Mouse (Mus musculus) G1E (cell line): ENCODE data around the gene Sdsl. TPM values are rescaled to one million over a fixed set of nuclear protein-coding genes. Genes with fewer than 3 reads are reported as not detected.

ENCODE experiments used
- ATAC-seq: 2 replicates; pipeline ENCODE4 v1.8.0; 2016; ENCODE audit warnings: mild to moderate bottlenecking; ENCODE audit not compliant: insufficient number of reproducible peaks, poor library complexity, low FRiP score, severe bottlenecking; ENCODE audit errors: extremely low read depth
- DNase-seq: peaks from one replicate; pipeline ENCODE4 v3.0.0; 2012; ENCODE audit warnings: low spot score
- H3K27me3 ChIP-seq: 2 replicates; pipeline ENCODE4 v1.6.1; 2012; ENCODE audit warnings: mild to moderate bottlenecking, low read length, inconsistent platforms; ENCODE audit not compliant: insufficient read depth
- H3K36me3 ChIP-seq: replicated peaks from 2 replicates; pipeline ENCODE3; 2012; ENCODE audit warnings: mild to moderate bottlenecking, inconsistent platforms
- H3K4me1 ChIP-seq: 2 replicates; pipeline ENCODE4 v1.6.1; 2012; ENCODE audit warnings: low read depth, low read length, inconsistent platforms, mixed read lengths; ENCODE audit not compliant: insufficient read depth
- H3K4me3 ChIP-seq: 2 replicates; pipeline ENCODE4 v1.5.1; 2012; ENCODE audit warnings: low read depth, mild to moderate bottlenecking, inconsistent platforms, low read length, moderate library complexity, mixed read lengths
- H3K9me3 ChIP-seq: replicated peaks from 2 replicates; pipeline ENCODE4 v1.6.1; 2012; ENCODE audit warnings: inconsistent platforms
- CTCF ChIP-seq: IDR thresholded peaks from 2 replicates; pipeline ENCODE4 v1.5.1; 2012; ENCODE audit warnings: low read depth, low read length, inconsistent platforms, mixed read lengths
- GATA1 ChIP-seq: IDR thresholded peaks from 2 replicates; pipeline ENCODE4 v1.6.1; 2012; ENCODE audit warnings: borderline replicate concordance, low read length, inconsistent platforms, mixed read lengths
- GATA2 ChIP-seq: IDR thresholded peaks from 2 replicates; pipeline ENCODE4 v1.6.1; 2012; ENCODE audit warnings: low read depth, low read length, inconsistent platforms, borderline replicate concordance
- POLR2AphosphoS5 ChIP-seq: IDR thresholded peaks from 2 replicates; pipeline ENCODE4 v1.6.1; 2012; ENCODE audit warnings: low read depth, low read length, inconsistent platforms; ENCODE audit not compliant: insufficient replicate concordance
- TAL1 ChIP-seq: conservative IDR thresholded peaks from 2 replicates; pipeline ENCODE4 v1.6.1; 2012; ENCODE audit warnings: low read depth, low read length, inconsistent platforms, mixed read lengths
- polyA plus RNA-seq: library from polyadenylated mRNA; stranded (reverse); fragments of >175 nt; gene quantifications from 2 replicates; pipeline ENCODE4 v1.2.3, GENCODE M21; 2012
- total RNA-seq, 2 experiments: library from RNA; stranded (forward) in 1 of 2; stranded (reverse) in 1 of 2; fragments of 200-1000 nt in 1 of 2; fragments of >200 nt in 1 of 2; fragmentation: Nextera tagmentation in 1 of 2; gene quantifications; 2 replicates each; pipeline ENCODE4 v1.2.3; 2014 to 2017

Gene Sdsl
- total and polyA plus RNA-seq, 3 experiments, result 0.98 to 1.6 TPM; not detected in 1

DNA sequence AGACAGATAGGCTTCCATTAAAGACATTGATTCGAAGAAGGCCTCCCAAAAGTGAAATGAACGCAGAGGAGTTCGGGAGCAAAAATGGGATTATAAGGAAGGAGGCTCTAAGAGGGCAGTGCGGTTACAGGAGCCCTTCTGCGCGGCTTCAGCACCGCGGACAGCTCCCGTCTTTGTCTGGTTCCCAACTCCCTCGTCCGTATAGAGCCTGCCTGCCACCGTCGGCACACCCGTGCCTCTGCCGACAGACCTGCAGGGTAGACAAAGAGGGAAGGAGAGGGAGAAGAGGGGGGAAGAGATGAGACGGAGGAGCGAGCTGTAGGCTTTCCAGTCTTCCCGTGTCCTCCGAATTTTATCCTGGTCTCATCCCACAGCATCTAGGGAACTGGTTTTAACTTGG, 48.6 kb downstream of the Sdsl start:
- no peaks in the 10 kb centered on the region for H3K36me3 ChIP-seq
- peak; percentile 62 for DNase-seq
- peaks cover 32% of the 10 kb centered on the region for H3K27me3 ChIP-seq
- no peak for ATAC-seq
- no peaks in the 10 kb centered on the region for H3K9me3 ChIP-seq
- TF ChIP-seq CTCF (no peak), GATA1 (no peak), TAL1 (no peak), POLR2AphosphoS5 (no peak), GATA2 (no peak)
- H3K4me1 ChIP-seq, result no peaks in the 10 kb centered on the region
- H3K4me3 ChIP-seq, result no peak overlapping the region

DNA sequence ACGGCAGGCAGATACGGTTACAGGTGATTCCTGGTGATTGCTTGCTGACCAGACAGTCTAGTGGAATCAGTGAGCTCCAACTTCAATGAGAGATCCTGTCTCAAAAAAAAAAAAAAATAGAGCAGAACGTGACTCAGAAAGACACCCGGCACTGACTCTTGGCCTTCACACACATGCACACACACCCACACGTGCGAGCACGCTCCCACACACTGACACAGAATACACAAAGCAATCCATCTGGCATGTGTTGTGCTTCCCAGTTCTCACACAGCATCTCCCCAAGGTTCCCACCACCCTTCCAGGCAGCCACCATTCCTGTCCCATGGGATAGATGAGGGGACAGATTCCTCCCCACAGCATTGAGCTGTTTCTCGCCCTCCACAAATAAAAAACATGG, 52.5 kb downstream of the Sdsl start:
- peaks cover 6% of the 10 kb centered on the region; the same call in 1 of the 2 replicates for H3K27me3 ChIP-seq
- ATAC-seq, result no peak
- TF ChIP-seq TAL1, result no peak
- TF ChIP-seq GATA2, result no peak
- no peak for TF ChIP-seq GATA1
- TF ChIP-seq POLR2AphosphoS5, result no peak
- TF ChIP-seq CTCF, result no peak
- no peak for DNase-seq
- no peaks in the 10 kb centered on the region for H3K9me3 ChIP-seq
- H3K36me3 ChIP-seq, result no peaks in the 10 kb centered on the region
- no peaks in the 10 kb centered on the region for H3K4me1 ChIP-seq
- H3K4me3 ChIP-seq, result no peak overlapping the region

DNA sequence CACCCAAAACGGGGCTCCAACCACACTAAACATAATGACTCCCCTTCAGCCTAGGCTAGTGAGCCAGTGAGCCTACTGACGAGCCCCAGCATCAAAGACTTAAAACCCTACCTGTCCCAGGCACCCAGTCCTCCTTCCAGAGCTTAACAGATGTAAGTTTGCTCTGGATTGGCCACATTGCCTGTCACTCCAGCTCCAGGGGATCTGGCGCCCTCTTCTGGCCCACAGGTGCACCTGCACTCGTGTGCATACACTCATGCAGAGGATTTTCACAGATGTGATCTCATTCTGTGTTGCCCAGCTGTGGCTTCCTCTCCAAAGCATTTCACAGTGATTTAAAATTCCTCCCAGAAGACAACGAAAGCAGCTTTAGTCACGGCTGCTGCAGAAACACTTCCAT, 59.2 kb downstream of the Sdsl start:
- H3K27me3 ChIP-seq, result no peaks in the 10 kb centered on the region
- no peak overlapping the region for H3K4me3 ChIP-seq
- ATAC-seq (no peak), DNase-seq (no peak)
- no peaks in the 10 kb centered on the region for H3K36me3 ChIP-seq
- no peaks in the 10 kb centered on the region for H3K4me1 ChIP-seq
- H3K9me3 ChIP-seq, result peaks cover 7% of the 10 kb centered on the region
- TF ChIP-seq POLR2AphosphoS5, result no peak
- peak; percentile 14; the same call in 1 of the 2 replicates for TF ChIP-seq CTCF
- no peak for TF ChIP-seq GATA2

DNA sequence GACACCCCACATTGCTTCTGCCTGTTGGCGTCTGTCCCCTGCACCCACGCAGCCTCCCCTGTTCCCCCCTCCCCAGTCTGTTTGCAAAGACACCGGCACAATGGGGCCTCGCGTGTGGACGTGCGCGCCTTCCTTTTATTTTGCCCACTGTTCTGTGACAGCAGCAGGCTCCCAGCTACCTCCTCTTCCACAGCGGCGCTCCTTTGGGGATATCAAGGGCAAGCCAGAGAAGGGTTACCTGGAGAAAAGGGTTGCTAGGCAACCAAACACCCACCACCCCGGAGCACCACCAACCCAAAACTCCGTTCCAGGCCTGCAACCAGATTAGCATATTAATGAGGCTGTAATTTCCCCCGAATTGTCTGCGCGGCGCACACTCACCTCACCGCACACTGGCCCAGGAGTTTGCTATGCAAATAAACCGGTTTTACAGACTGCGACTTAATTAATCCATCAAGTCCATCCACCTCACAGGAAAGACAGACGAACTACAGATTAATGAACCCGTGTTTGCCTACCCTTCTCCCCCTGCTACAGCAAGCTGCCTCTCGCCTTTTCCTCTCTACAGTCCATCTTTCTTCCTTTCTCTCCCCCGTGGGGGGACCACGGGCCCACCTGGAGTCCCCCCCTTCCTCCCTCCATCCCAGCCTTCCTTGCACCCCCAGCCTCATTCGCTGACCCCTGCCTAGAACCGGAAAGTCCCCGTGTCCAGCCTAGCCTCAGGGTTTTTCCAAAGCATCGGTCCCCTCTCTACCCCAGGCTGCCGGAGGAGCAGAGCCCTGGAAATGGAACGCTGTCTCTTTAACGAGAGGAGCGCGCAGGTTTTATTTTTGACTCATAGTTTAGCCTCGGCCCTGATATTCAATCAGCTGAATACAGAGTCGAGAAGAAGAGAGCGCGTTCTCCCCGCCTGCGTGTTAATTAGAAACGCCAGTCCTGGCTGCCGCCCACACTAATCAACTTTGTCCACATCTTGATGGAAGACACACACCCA, 62.9 kb downstream of the Sdsl start:
- ATAC-seq (no peak), DNase-seq (no peak)
- TF ChIP-seq GATA1 (no peak), POLR2AphosphoS5 (no peak), TAL1 (no peak), GATA2 (no peak), CTCF (no peak)
- Histone ChIP-seq H3K36me3 (no peaks in the 10 kb centered on the region), H3K9me3 (peaks cover 7% of the 10 kb centered on the region), H3K27me3 (no peaks in the 10 kb centered on the region), H3K4me3 (no peak overlapping the region), H3K4me1 (no peaks in the 10 kb centered on the region)

DNA sequence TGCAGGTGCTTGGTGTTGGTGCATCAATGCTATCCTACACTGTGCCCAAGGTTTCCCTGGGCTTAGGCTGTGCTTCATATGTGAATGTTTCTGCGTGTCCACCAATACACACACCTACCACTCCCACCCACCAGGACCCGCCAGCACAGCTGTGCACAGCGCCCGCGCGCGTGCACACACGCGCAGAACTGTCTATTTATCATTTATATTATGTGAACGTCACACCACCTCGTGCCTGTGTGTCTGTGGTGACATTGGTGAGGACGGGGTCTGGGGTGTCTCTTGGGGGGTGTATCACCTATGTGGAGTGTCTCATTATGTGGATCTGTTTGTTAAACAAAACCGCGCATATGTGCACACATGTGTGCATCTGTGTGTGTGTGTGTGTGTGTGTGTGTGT, 63.7 kb downstream of the Sdsl start:
- DNase-seq (no peak), ATAC-seq (no peak)
- Histone ChIP-seq H3K4me3 (no peak overlapping the region), H3K4me1 (no peaks in the 10 kb centered on the region), H3K9me3 (peaks cover 6% of the 10 kb centered on the region), H3K27me3 (no peaks in the 10 kb centered on the region), H3K36me3 (no peaks in the 10 kb centered on the region)
- TF ChIP-seq POLR2AphosphoS5 (no peak), GATA1 (no peak), GATA2 (no peak), TAL1 (no peak), CTCF (no peak)

Other genes starting within 250 kb of the Sdsl start
- gene Lhx5, start 41.1 kb downstream of the Sdsl start, total RNA-seq (2014; fragmentation: Nextera tagmentation), result not detected in 2 replicates
- 0.05 and 0.06 TPM in 2 replicates for gene Lhx5, start 41.1 kb downstream of the Sdsl start, total RNA-seq (2017)
- gene Lhx5, start 41.1 kb downstream of the Sdsl start, polyA plus RNA-seq, result not detected in 2 replicates
- gene Sds, start 3.7 kb upstream of the Sdsl start, total RNA-seq (2014; fragmentation: Nextera tagmentation), result not detected in 2 replicates
- not detected in 2 replicates for gene Sds, start 3.7 kb upstream of the Sdsl start, total RNA-seq (2017)
- not detected in 2 replicates for gene Sds, start 3.7 kb upstream of the Sdsl start, polyA plus RNA-seq
- 13.2 and 19.6 TPM in 2 replicates for gene Plbd2, start 30.8 kb upstream of the Sdsl start, total RNA-seq (2014; fragmentation: Nextera tagmentation)
- 8.4 and 8.7 TPM in 2 replicates for gene Plbd2, start 30.8 kb upstream of the Sdsl start, total RNA-seq (2017)
- gene Plbd2, start 30.8 kb upstream of the Sdsl start, polyA plus RNA-seq, result 20.6 and 26.1 TPM in 2 replicates
- 5.3 and 6.6 TPM in 2 replicates for gene Slc8b1, start 38.4 kb upstream of the Sdsl start, total RNA-seq (2014; fragmentation: Nextera tagmentation)
- 3.7 and 6.2 TPM in 2 replicates for gene Slc8b1, start 38.4 kb upstream of the Sdsl start, total RNA-seq (2017)
- gene Slc8b1, start 38.4 kb upstream of the Sdsl start, polyA plus RNA-seq, result 3.4 and 3.6 TPM in 2 replicates
- gene Tpcn1, start 115.9 kb upstream of the Sdsl start, total RNA-seq (2014; fragmentation: Nextera tagmentation), result 22.3 and 51.6 TPM in 2 replicates
- 2.1 and 3.2 TPM in 2 replicates for gene Tpcn1, start 115.9 kb upstream of the Sdsl start, total RNA-seq (2017)
- 33.2 and 36.0 TPM in 2 replicates for gene Tpcn1, start 115.9 kb upstream of the Sdsl start, polyA plus RNA-seq
- not detected in 2 replicates for gene Iqcd, start 116.2 kb upstream of the Sdsl start, total RNA-seq (2014; fragmentation: Nextera tagmentation)
- gene Iqcd, start 116.2 kb upstream of the Sdsl start, total RNA-seq (2017), result 0.35 and 0.60 TPM in 2 replicates
- 1.2 and 1.5 TPM in 2 replicates for gene Iqcd, start 116.2 kb upstream of the Sdsl start, polyA plus RNA-seq
- gene Rita1, start 139.8 kb upstream of the Sdsl start, total RNA-seq (2014; fragmentation: Nextera tagmentation), result 8.4 and 10.5 TPM in 2 replicates
- 9.5 and 13.7 TPM in 2 replicates for gene Rita1, start 139.8 kb upstream of the Sdsl start, total RNA-seq (2017)
- gene Rita1, start 139.8 kb upstream of the Sdsl start, polyA plus RNA-seq, result 42.4 and 45.7 TPM in 2 replicates
- gene Ddx54, start 139.9 kb upstream of the Sdsl start, total RNA-seq (2014; fragmentation: Nextera tagmentation), result 16.5 and 24.3 TPM in 2 replicates
- 31.5 and 34.7 TPM in 2 replicates for gene Ddx54, start 139.9 kb upstream of the Sdsl start, total RNA-seq (2017)
- 103 and 110 TPM in 2 replicates for gene Ddx54, start 139.9 kb upstream of the Sdsl start, polyA plus RNA-seq
- gene Cfap73, start 161.4 kb upstream of the Sdsl start, total RNA-seq (2014; fragmentation: Nextera tagmentation), result not detected in 2 replicates
- gene Cfap73, start 161.4 kb upstream of the Sdsl start, total RNA-seq (2017), result not detected in 2 replicates
- not detected in 2 replicates for gene Cfap73, start 161.4 kb upstream of the Sdsl start, polyA plus RNA-seq
- 5.6 and 13.2 TPM in 2 replicates for gene Rasal1, start 176.0 kb upstream of the Sdsl start, total RNA-seq (2014; fragmentation: Nextera tagmentation)
- 1.4 and 1.7 TPM in 2 replicates for gene Rasal1, start 176.0 kb upstream of the Sdsl start, total RNA-seq (2017)
- 10.8 and 13.1 TPM in 2 replicates for gene Rasal1, start 176.0 kb upstream of the Sdsl start, polyA plus RNA-seq
- gene Dtx1, start 239.1 kb upstream of the Sdsl start, total RNA-seq (2014; fragmentation: Nextera tagmentation), result not detected in 2 replicates
- gene Dtx1, start 239.1 kb upstream of the Sdsl start, total RNA-seq (2017), result 0.05 and 0.06 TPM in 2 replicates
- 0.03 and 0.09 TPM in 2 replicates for gene Dtx1, start 239.1 kb upstream of the Sdsl start, polyA plus RNA-seq